Mouse (Mus musculus) CH12.LX (cell line): ENCODE results near the gene Rasl10a.

ENCODE experiments used
- CHD2 ChIP-seq: IDR thresholded peaks from 2 replicates; pipeline ENCODE4 v1.6.1; 2011; ENCODE audit warnings: low read length, improper control_type of control experiment
- CTCF ChIP-seq, 2 experiments: IDR thresholded peaks in 1 of 2; conservative IDR thresholded peaks in 1 of 2; 2 replicates each; pipeline ENCODE4 v1.5.1; 2011 to 2012; ENCODE audit warnings: low read depth in 2 of 2, low read length in 2 of 2, improper control_type of control experiment in 1 of 2, inconsistent platforms in 1 of 2, mild to moderate bottlenecking in 1 of 2, moderate library complexity in 1 of 2
- ETS1 ChIP-seq: conservative IDR thresholded peaks from 2 replicates; pipeline ENCODE4 v1.6.1; 2012; ENCODE audit warnings: low read depth, mild to moderate bottlenecking, inconsistent platforms, low read length, improper control_type of control experiment, moderate library complexity
- GABPA ChIP-seq: IDR thresholded peaks from 2 replicates; pipeline ENCODE4 v1.6.1; 2012; ENCODE audit warnings: low read depth, low read length, improper control_type of control experiment, inconsistent platforms; ENCODE audit not compliant: insufficient replicate concordance
- HCFC1 ChIP-seq: IDR thresholded peaks from 2 replicates; pipeline ENCODE4 v1.6.1; 2012; ENCODE audit warnings: low read depth, mild to moderate bottlenecking, inconsistent platforms, low read length, improper control_type of control experiment
- JUN ChIP-seq: IDR thresholded peaks from 2 replicates; pipeline ENCODE4 v1.6.1; 2011; ENCODE audit warnings: low read depth, mild to moderate bottlenecking, low read length, improper control_type of control experiment, moderate library complexity; ENCODE audit not compliant: insufficient read depth
- MAFK ChIP-seq: IDR thresholded peaks from 2 replicates; pipeline ENCODE4 v1.6.1; 2011; ENCODE audit warnings: low read length, improper control_type of control experiment; ENCODE audit not compliant: insufficient replicate concordance
- NRF1 ChIP-seq: IDR thresholded peaks from 2 replicates; pipeline ENCODE4 v1.6.1; 2014; ENCODE audit warnings: low read depth, mild to moderate bottlenecking, inconsistent platforms, low read length, improper control_type of control experiment, moderate library complexity
- POLR2A ChIP-seq: IDR thresholded peaks from 2 replicates; pipeline ENCODE4 v1.6.1; 2011; ENCODE audit warnings: low read depth, mild to moderate bottlenecking, improper control_type of control experiment, low read length
- POLR2AphosphoS2 ChIP-seq: IDR thresholded peaks from 2 replicates; pipeline ENCODE4 v1.6.1; 2011; ENCODE audit warnings: low read depth, low read length, improper control_type of control experiment
- SMC3 ChIP-seq: IDR thresholded peaks from 2 replicates; pipeline ENCODE4 v1.6.1; 2011; ENCODE audit warnings: low read depth, low read length, improper control_type of control experiment
- UBTF ChIP-seq: IDR thresholded peaks from 2 replicates; pipeline ENCODE4 v1.6.1; 2012; ENCODE audit warnings: low read depth, mild to moderate bottlenecking, inconsistent platforms, low read length, improper control_type of control experiment, moderate library complexity
- ZKSCAN1 ChIP-seq: IDR thresholded peaks from 2 replicates; pipeline ENCODE4 v1.6.1; 2012; ENCODE audit warnings: low read depth, inconsistent platforms, low read length, improper control_type of control experiment, borderline replicate concordance
- ZNF384 ChIP-seq: IDR thresholded peaks from 2 replicates; pipeline ENCODE4 v1.6.1; 2012; ENCODE audit warnings: low read depth, low read length, improper control_type of control experiment, inconsistent platforms

DNA sequence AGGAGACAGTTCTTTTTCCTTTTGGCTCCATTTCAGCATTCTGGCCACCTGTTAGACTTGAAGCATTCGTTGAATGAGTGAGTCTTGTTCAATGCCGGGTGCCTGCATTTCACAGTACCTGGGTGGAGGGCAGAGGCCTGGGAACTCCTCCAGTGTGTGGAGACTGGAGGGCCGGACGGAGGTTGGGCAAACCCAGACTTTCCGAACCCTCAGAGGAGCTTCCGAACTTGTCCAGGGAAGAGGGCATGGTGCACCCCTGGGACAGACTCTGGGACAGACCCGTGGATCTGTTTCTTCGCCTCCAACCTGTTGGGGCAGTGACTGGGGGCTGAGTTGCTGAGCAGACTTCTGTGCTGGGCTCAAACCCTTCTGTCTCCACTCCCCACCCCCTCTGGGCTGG lies 864 bp upstream of the Rasl10a start:
- TF ChIP-seq CHD2 (no peak), HCFC1 (no peak), POLR2AphosphoS2 (no peak), CTCF (conservative IDR thresholded peaks at IDR 0.05 in 1 of 2, IDR thresholded peaks at IDR 0.05 in 1 of 2; ENCODE audit: low read depth in 2 of 2, low read length in 2 of 2) (no peak), GABPA (no peak), POLR2A (no peak), NRF1 (no peak), ETS1 (no peak), ZKSCAN1 (no peak), JUN (no peak), MAFK (no peak), SMC3 (no peak), UBTF (no peak), ZNF384 (no peak)
